In genomic region chr7:43918426-43918825, GRCm38 (mm10) we compare ENCODE assay signal across 15 mouse cellular contexts. TPM values are rescaled to one million over a fixed set of nuclear protein-coding genes. Genes with fewer than 3 reads are reported as not detected.
"Had no signal": no experiment of that assay in that cellular context is flagged by ENCODE, and none has a peak within 500 bp of the region (broad histone marks: within the 10 kb centered on the region; RNA-seq: fewer than 3 reads in every experiment).

No protein-coding gene starts in this region.

- DNase-seq: lung, adult 18-20 months; lung, embryonic 14.5 days; lung, postnatal 10 days; lung, postnatal 4 days; midbrain, embryonic 14.5 days; retina, postnatal 1 day; right cerebral cortex, adult 18-20 months; right cerebral cortex, postnatal 25 days; right cerebral cortex, postnatal 4 days; spleen, adult 18-20 months; thymus, adult 2 months; thymus, postnatal 25 days; thymus, postnatal 4 days had no signal

RNA-seq across cellular contexts. Expression of gene Klk15, which starts 15.1 kb away (rescaled TPM):
- total RNA-seq: megakaryocyte, adult 5-6 weeks; megakaryocyte-erythroid progenitor cell, adult 5-6 weeks had no signal

RNA-seq across cellular contexts. Expression of gene Klk1b8, which starts 32.0 kb away (rescaled TPM):
- total RNA-seq: megakaryocyte, adult 5-6 weeks; megakaryocyte-erythroid progenitor cell, adult 5-6 weeks had no signal

RNA-seq across cellular contexts. Expression of gene Klk4, which starts 37.5 kb away (rescaled TPM):
- total RNA-seq: megakaryocyte, adult 5-6 weeks; megakaryocyte-erythroid progenitor cell, adult 5-6 weeks had no signal

RNA-seq across cellular contexts. Expression of gene Klk1b1, which starts 48.1 kb away (rescaled TPM):
- total RNA-seq: megakaryocyte, adult 5-6 weeks; megakaryocyte-erythroid progenitor cell, adult 5-6 weeks had no signal

RNA-seq across cellular contexts. Expression of gene Klk1b9, which starts 57.4 kb away (rescaled TPM):
- total RNA-seq: megakaryocyte, adult 5-6 weeks; megakaryocyte-erythroid progenitor cell, adult 5-6 weeks had no signal
